Mouse (Mus musculus) bone marrow, adult 2 months (tissue): ENCODE measurements around the gene Ascc1. TPM values are rescaled to one million over a fixed set of nuclear protein-coding genes. Genes with fewer than 3 reads are reported as not detected.

ENCODE experiments used
- H3K27ac ChIP-seq: fragments of 200-500 bp; 2 replicates; pipeline ENCODE4 v1.5.1; 2012; ENCODE audit warnings: low read depth, mild to moderate bottlenecking, control low read depth, inconsistent platforms, low read length; ENCODE audit not compliant: control insufficient read depth, poor library complexity, insufficient read depth
- H3K4me1 ChIP-seq: fragments of 200-500 bp; 2 replicates; pipeline ENCODE4 v1.6.1; 2011; ENCODE audit warnings: low read length; ENCODE audit not compliant: control insufficient read depth, insufficient read depth
- H3K4me3 ChIP-seq: fragments of 200-500 bp; replicated peaks from 2 replicates; pipeline ENCODE3; 2011; ENCODE audit warnings: mild to moderate bottlenecking, low read depth, low read length, control low read depth; ENCODE audit not compliant: control insufficient read depth
- CTCF ChIP-seq: fragments of 200-500 bp; IDR thresholded peaks from 2 replicates; pipeline ENCODE4 v1.5.1; 2011; ENCODE audit warnings: low read length, control low read depth; ENCODE audit not compliant: control insufficient read depth, insufficient read depth
- POLR2A ChIP-seq: fragments of 200-500 bp; IDR thresholded peaks from 2 replicates; pipeline ENCODE4 v1.6.1; 2011; ENCODE audit warnings: low read depth, mild to moderate bottlenecking, control low read depth, low read length, borderline replicate concordance; ENCODE audit not compliant: control insufficient read depth
- whole genome bisulfite sequencing: fragments of 180-500 bp; shearing (Covaris S2); methylation state at CpG from one replicate; pipeline ENCODE4 v1.1.7; 2018; 5-methylcytosine and 5-hydroxymethylcytosine counted together
- polyA plus RNA-seq: library from polyadenylated mRNA; stranded (reverse); fragments of >200 nt; gene quantifications from 2 replicates; pipeline ENCODE4 v1.2.4, GENCODE M21; 2011; ENCODE audit warnings: low replicate concordance; ENCODE audit not compliant: missing spikeins, insufficient read depth, insufficient read length

The Ascc1 gene
- polyA plus RNA-seq = 15.8 and 18.6 TPM in 2 replicates

- 1% methylated on average over 51 of the region's 51 CpGs for WGBS
- Histone ChIP-seq H3K4me1 (no peaks in the 10 kb centered on the region; the same call in 1 of the 2 replicates), H3K4me3 (peak within 1 kb of the TSS; percentile 90), H3K27ac (peak within 1 kb of the TSS; percentile 98)
- TF ChIP-seq CTCF (no peak), POLR2A (peak; percentile 85; the same call in 1 of the 2 replicates)
These were observed at the start of gene Ascc1, which contains the start of gene Anapc16 for GRCm38 (mm10) chr10:60002673-60003212. Ascc1 (plus strand) TSS chr10:60002805. Anapc16 (minus strand) TSS chr10:60003135.

- TF ChIP-seq CTCF (no peak), POLR2A (no peak)
- WGBS = 65% methylated on average over 7 of the region's 7 CpGs
- no peak overlapping the region for H3K4me3 ChIP-seq
- no peak overlapping the region for H3K27ac ChIP-seq
- peaks cover 1% of the 10 kb centered on the region; the same call in 1 of the 2 replicates for H3K4me1 ChIP-seq
These were observed 49.0 kb upstream of the Ascc1 start for GRCm38 (mm10) chr10:59953564-59954039.

GRCm38 (mm10) chr10:59956681-59957080 is 45.9 kb upstream of the Ascc1 start:
- WGBS = 88% methylated on average over 5 of the region's 5 CpGs
- Histone ChIP-seq H3K4me3 (no peak overlapping the region), H3K27ac (no peak overlapping the region; the same call in 1 of the 2 replicates), H3K4me1 (peaks cover 1% of the 10 kb centered on the region; the same call in 1 of the 2 replicates)
- TF ChIP-seq POLR2A (no peak), CTCF (no peak)

GRCm38 (mm10) chr10:59957171-59958149 is 45.1 kb upstream of the Ascc1 start:
- TF ChIP-seq POLR2A (no peak), CTCF (no peak)

GRCm38 (mm10) chr10:59958458-59958857 is 44.1 kb upstream of the Ascc1 start:
- TF ChIP-seq POLR2A = no peak
- no peak for TF ChIP-seq CTCF
- WGBS = 34% methylated on average over 5 of the region's 5 CpGs
- H3K27ac ChIP-seq = no peak overlapping the region; the same call in 1 of the 2 replicates
- no peak overlapping the region for H3K4me3 ChIP-seq
- H3K4me1 ChIP-seq = no peaks in the 10 kb centered on the region

More at GRCm38 (mm10) chr10:59957171-59958149, 45.1 kb upstream of the Ascc1 start:
- peaks cover 1% of the 10 kb centered on the region; the same call in 1 of the 2 replicates for H3K4me1 ChIP-seq
- no peak overlapping the region for H3K4me3 ChIP-seq
- no peak overlapping the region for H3K27ac ChIP-seq
- 68% methylated on average over 25 of the region's 25 CpGs for WGBS

GRCm38 (mm10) chr10:59959517-59959916 is 43.1 kb upstream of the Ascc1 start:
- TF ChIP-seq POLR2A (no peak), CTCF (no peak)
- Histone ChIP-seq H3K27ac (no peak overlapping the region), H3K4me3 (no peak overlapping the region), H3K4me1 (no peaks in the 10 kb centered on the region)
- 80% methylated on average over 12 of the region's 12 CpGs for WGBS

- WGBS = 80% methylated on average over 2 of the region's 2 CpGs
- Histone ChIP-seq H3K4me1 (no peaks in the 10 kb centered on the region), H3K27ac (peak overlapping the region; percentile 2; the same call in 1 of the 2 replicates), H3K4me3 (no peak overlapping the region)
- no peak for TF ChIP-seq CTCF
- no peak for TF ChIP-seq POLR2A
These were observed 39.0 kb upstream of the Ascc1 start for GRCm38 (mm10) chr10:59963609-59964008.
